Mouse (Mus musculus) gastrocnemius, adult 2 months (tissue): ENCODE measurements around the gene Tet2. TPM values are rescaled to one million over a fixed set of nuclear protein-coding genes. Genes with fewer than 3 reads are reported as not detected.

Experiments
- DNase-seq: peaks from one replicate; pipeline ENCODE4 v3.0.0; 2022
- H3K27ac ChIP-seq: fragments of 200-600 bp; 2 replicates; pipeline ENCODE4 v1.8.1; 2022; ENCODE audit warnings: mild to moderate bottlenecking
- H3K4me3 ChIP-seq: fragments of 200-600 bp; 2 replicates; pipeline ENCODE4 v1.8.1; 2022; ENCODE audit warnings: mild to moderate bottlenecking, moderate library complexity
- CTCF ChIP-seq: fragments of 200-600 bp; IDR thresholded peaks from 2 replicates; pipeline ENCODE4 v1.8.1; 2022; ENCODE audit warnings: antibody characterized with exemption, mild to moderate bottlenecking, moderate library complexity
- intact Hi-C: fragments of 180-260 bp; cut with DNase I; formaldehyde crosslinking; loops from one replicate; pipeline ENCODE4 v1.15.1; 2025
- total RNA-seq, 2 experiments: library from RNA; stranded (reverse); gene quantifications; 2 replicates each; pipeline ENCODE4 v1.2.3; 2021

Tet2 gene
- total RNA-seq, 2 experiments from 2014 or later: 16.4 to 29.2 TPM

GRCm38 (mm10) chr3:133526119-133526723 lies 18.7 kb downstream of the Tet2 start:
- Histone ChIP-seq H3K27ac (no peak overlapping the region), H3K4me3 (no peak overlapping the region)
- intact Hi-C loops: no loop called here
- no peak for TF ChIP-seq CTCF
- no peak for DNase-seq

GRCm38 (mm10) chr3:133525578-133525977 lies 19.4 kb downstream of the Tet2 start:
- no peak for DNase-seq
- intact Hi-C loops: no loop called here
- Histone ChIP-seq H3K4me3 (no peak overlapping the region), H3K27ac (no peak overlapping the region)
- TF ChIP-seq CTCF: no peak

- no peak for TF ChIP-seq CTCF
- intact Hi-C loops: no loop called here
- Histone ChIP-seq H3K27ac (peak overlapping the region; percentile 72), H3K4me3 (0 out of 2 replicates have a peak overlapping the region, but pooled peaks have one; percentile 1)
- DNase-seq: peak; percentile 52
These were observed 20.4 kb downstream of the Tet2 start for GRCm38 (mm10) chr3:133524341-133525050.

GRCm38 (mm10) chr3:133523191-133523590 lies 21.7 kb downstream of the Tet2 start:
- H3K4me3 ChIP-seq: no peak overlapping the region
- no peak for DNase-seq
- peak overlapping the region; percentile 72 for H3K27ac ChIP-seq
- TF ChIP-seq CTCF: no peak
- intact Hi-C loops: no loop called here

- intact Hi-C loops: no loop called here
- peak; percentile 25 for DNase-seq
- H3K27ac ChIP-seq: peak overlapping the region; percentile 67
- no peak for TF ChIP-seq CTCF
- H3K4me3 ChIP-seq: 0 out of 2 replicates have a peak overlapping the region, but pooled peaks have one; percentile 2
These were observed 22.6 kb downstream of the Tet2 start for GRCm38 (mm10) chr3:133522289-133522688.

GRCm38 (mm10) chr3:133518801-133519200 lies 26.1 kb downstream of the Tet2 start:
- peak overlapping the region; percentile 75; the same call in 1 of the 2 replicates for H3K27ac ChIP-seq
- no peak overlapping the region for H3K4me3 ChIP-seq
- intact Hi-C loops: loop anchor here (10.0 kb wide), 1 partner anchor 76 kb away; no protein-coding TSS in a partner anchor
- no peak for DNase-seq
- TF ChIP-seq CTCF: no peak

- Histone ChIP-seq H3K27ac (peak overlapping the region; percentile 75), H3K4me3 (no peak overlapping the region)
- DNase-seq: no peak
- no peak for TF ChIP-seq CTCF
- intact Hi-C loops: loop anchor here (10.0 kb wide), 1 partner anchor 77 kb away; no protein-coding TSS in a partner anchor
These were observed 26.8 kb downstream of the Tet2 start for GRCm38 (mm10) chr3:133518116-133518515.

GRCm38 (mm10) chr3:133517406-133517805 lies 27.5 kb downstream of the Tet2 start:
- intact Hi-C loops: loop anchor here (10.0 kb wide), 1 partner anchor 77 kb away; no protein-coding TSS in a partner anchor
- peak; percentile 54 for DNase-seq
- no peak for TF ChIP-seq CTCF
- Histone ChIP-seq H3K27ac (peak overlapping the region; percentile 75), H3K4me3 (no peak overlapping the region)

GRCm38 (mm10) chr3:133516137-133516536 lies 28.8 kb downstream of the Tet2 start:
- peak; percentile 59 for DNase-seq
- Histone ChIP-seq H3K27ac (peak overlapping the region; percentile 24; the same call in 1 of the 2 replicates), H3K4me3 (no peak overlapping the region)
- TF ChIP-seq CTCF: peak; percentile 21; the same call in 1 of the 2 replicates
- intact Hi-C loops: loop anchor here (10.0 kb wide), 1 partner anchor 79 kb away; no protein-coding TSS in a partner anchor

GRCm38 (mm10) chr3:133515204-133515969 lies 29.6 kb downstream of the Tet2 start:
- no peak for DNase-seq
- H3K27ac ChIP-seq: no peak overlapping the region; the same call in 1 of the 2 replicates
- TF ChIP-seq CTCF: no peak
- H3K4me3 ChIP-seq: no peak overlapping the region
- intact Hi-C loops: loop anchor here (10.0 kb wide), 1 partner anchor 79 kb away; no protein-coding TSS in a partner anchor

GRCm38 (mm10) chr3:133514290-133514689 lies 30.6 kb downstream of the Tet2 start:
- TF ChIP-seq CTCF: no peak
- Histone ChIP-seq H3K4me3 (no peak overlapping the region), H3K27ac (no peak overlapping the region)
- intact Hi-C loops: loop anchor here (10.0 kb wide), 1 partner anchor 81 kb away; no protein-coding TSS in a partner anchor
- no peak for DNase-seq

GRCm38 (mm10) chr3:133513475-133513874 lies 31.5 kb downstream of the Tet2 start:
- no peak overlapping the region for H3K27ac ChIP-seq
- TF ChIP-seq CTCF: no peak
- no peak for DNase-seq
- no peak overlapping the region for H3K4me3 ChIP-seq
- intact Hi-C loops: loop anchor here (10.0 kb wide), 1 partner anchor 81 kb away; no protein-coding TSS in a partner anchor
